Mouse (Mus musculus): ENCODE results near the gene Itgb3. TPM values are rescaled to one million over a fixed set of nuclear protein-coding genes. Genes with fewer than 3 reads are reported as not detected.
A peak's percentile ranks its signal among the peaks of the same experiment; 100 is the strongest.
"Not testable (repeated sequence)": the region's sequence is repeated elsewhere in the genome, so short reads cannot be mapped to it uniquely, and the experiment has no call there.

Gene Itgb3
- polyA plus RNA-seq, 1 experiment from 2014 or later, result 2.6 TPM

- Histone ChIP-seq H3K36me3 (ENCODE audit: control insufficient read depth, insufficient read depth, low read length) (no peaks in the 10 kb centered on the region), H3K4me1 (ENCODE audit: control insufficient read depth, insufficient read depth, low read length) (peaks cover 4% of the 10 kb centered on the region; the same call in 1 of the 2 replicates), H3K4me2 (ENCODE audit: low read depth, low read length) (no peak overlapping the region), H3K9ac (ENCODE audit: low read depth, low read length) (no peak overlapping the region), H3K27ac (replicated peaks; ENCODE audit: low read depth, low read length) (no peak overlapping the region), H3K27me3 (replicated peaks; ENCODE audit: control insufficient read depth, insufficient read depth, low read length) (peaks cover 6% of the 10 kb centered on the region; the same call in 1 of the 2 replicates), H3K4me3 (ENCODE audit: low read depth, low read length) (no peak overlapping the region), H3K9me3 (ENCODE audit: control insufficient read depth, low read length) (peaks cover 4% of the 10 kb centered on the region; the same call in 1 of the 2 replicates)
- ATAC-seq (ENCODE audit: low read depth) (no peak), DNase-seq (ENCODE audit: low spot score) (no peak)
- WGBS, result 76% methylated on average over 9 of the region's 9 CpGs
These were observed 40.1 kb upstream of the Itgb3 start for GRCm38 (mm10) chr11:104567736-104568135.

GRCm38 (mm10) chr11:104568326-104568725 lies 39.5 kb upstream of the Itgb3 start:
- no peak overlapping the region for H3K9ac ChIP-seq (ENCODE audit: low read depth, low read length)
- no peak overlapping the region for H3K4me2 ChIP-seq (ENCODE audit: low read depth, low read length)
- H3K9me3 ChIP-seq (ENCODE audit: control insufficient read depth, low read length), result peaks cover 4% of the 10 kb centered on the region; the same call in 1 of the 2 replicates
- no peak overlapping the region for H3K4me3 ChIP-seq (ENCODE audit: low read depth, low read length)
- no peak for ATAC-seq (ENCODE audit: low read depth)
- WGBS, result 93% methylated on average over 4 of the region's 4 CpGs
- no peak for DNase-seq (ENCODE audit: low spot score)
- H3K4me1 ChIP-seq (ENCODE audit: control insufficient read depth, insufficient read depth, low read length), result peaks cover 4% of the 10 kb centered on the region; the same call in 1 of the 2 replicates
- H3K27me3 ChIP-seq (replicated peaks; ENCODE audit: control insufficient read depth, insufficient read depth, low read length), result peaks cover 6% of the 10 kb centered on the region; the same call in 1 of the 2 replicates
- H3K27ac ChIP-seq (replicated peaks; ENCODE audit: low read depth, low read length), result no peak overlapping the region
- H3K36me3 ChIP-seq (ENCODE audit: control insufficient read depth, insufficient read depth, low read length), result no peaks in the 10 kb centered on the region

GRCm38 (mm10) chr11:104570515-104570914 lies 37.3 kb upstream of the Itgb3 start:
- not testable (repeated sequence) for H3K9ac ChIP-seq (ENCODE audit: low read depth, low read length); H3K9me3 ChIP-seq (ENCODE audit: control insufficient read depth, low read length); DNase-seq (ENCODE audit: low spot score); H3K27ac ChIP-seq (replicated peaks; ENCODE audit: low read depth, low read length); ATAC-seq (ENCODE audit: low read depth); H3K4me2 ChIP-seq (ENCODE audit: low read depth, low read length); H3K4me1 ChIP-seq (ENCODE audit: control insufficient read depth, insufficient read depth, low read length); H3K4me3 ChIP-seq (ENCODE audit: low read depth, low read length); H3K27me3 ChIP-seq (replicated peaks; ENCODE audit: control insufficient read depth, insufficient read depth, low read length); H3K36me3 ChIP-seq (ENCODE audit: control insufficient read depth, insufficient read depth, low read length)
- 77% methylated on average over 8 of the region's 8 CpGs for WGBS

- WGBS, result 4% methylated on average over 28 of the region's 28 CpGs
- H3K4me1 ChIP-seq (ENCODE audit: control insufficient read depth, insufficient read depth, low read length); DNase-seq (ENCODE audit: low spot score); H3K27me3 ChIP-seq (replicated peaks; ENCODE audit: control insufficient read depth, insufficient read depth, low read length); H3K9me3 ChIP-seq (ENCODE audit: control insufficient read depth, low read length); H3K36me3 ChIP-seq (ENCODE audit: control insufficient read depth, insufficient read depth, low read length); H3K27ac ChIP-seq (replicated peaks; ENCODE audit: low read depth, low read length); ATAC-seq (ENCODE audit: low read depth): not testable (repeated sequence)
- H3K9ac ChIP-seq (ENCODE audit: low read depth, low read length), result peak overlapping the region; percentile 30; the same call in 1 of the 2 replicates
- peak overlapping the region; percentile 59 for H3K4me2 ChIP-seq (ENCODE audit: low read depth, low read length)
- peak overlapping the region; percentile 34 for H3K4me3 ChIP-seq (ENCODE audit: low read depth, low read length)
These were observed 36.4 kb upstream of the Itgb3 start for GRCm38 (mm10) chr11:104571373-104571772.

GRCm38 (mm10) chr11:104572091-104572490 lies 35.7 kb upstream of the Itgb3 start:
- ATAC-seq (ENCODE audit: low read depth), result no peak
- H3K9me3 ChIP-seq (ENCODE audit: control insufficient read depth, low read length), result peaks cover 4% of the 10 kb centered on the region; the same call in 1 of the 2 replicates
- H3K4me2 ChIP-seq (ENCODE audit: low read depth, low read length), result no peak overlapping the region
- no peak overlapping the region for H3K9ac ChIP-seq (ENCODE audit: low read depth, low read length)
- DNase-seq (ENCODE audit: low spot score), result no peak
- H3K27ac ChIP-seq (replicated peaks; ENCODE audit: low read depth, low read length), result no peak overlapping the region
- H3K4me3 ChIP-seq (ENCODE audit: low read depth, low read length), result no peak overlapping the region
- WGBS, result 43% methylated on average over 7 of the region's 7 CpGs
- H3K4me1 ChIP-seq (ENCODE audit: control insufficient read depth, insufficient read depth, low read length), result no peaks in the 10 kb centered on the region
- H3K36me3 ChIP-seq (ENCODE audit: control insufficient read depth, insufficient read depth, low read length), result no peaks in the 10 kb centered on the region
- peaks cover 6% of the 10 kb centered on the region; the same call in 1 of the 2 replicates for H3K27me3 ChIP-seq (replicated peaks; ENCODE audit: control insufficient read depth, insufficient read depth, low read length)

GRCm38 (mm10) chr11:104572566-104572965 lies 35.2 kb upstream of the Itgb3 start:
- Histone ChIP-seq H3K4me1 (ENCODE audit: control insufficient read depth, insufficient read depth, low read length) (no peaks in the 10 kb centered on the region), H3K27ac (replicated peaks; ENCODE audit: low read depth, low read length) (no peak overlapping the region), H3K4me2 (ENCODE audit: low read depth, low read length) (no peak overlapping the region), H3K9me3 (ENCODE audit: control insufficient read depth, low read length) (peaks cover 4% of the 10 kb centered on the region; the same call in 1 of the 2 replicates), H3K9ac (ENCODE audit: low read depth, low read length) (no peak overlapping the region), H3K36me3 (ENCODE audit: control insufficient read depth, insufficient read depth, low read length) (no peaks in the 10 kb centered on the region), H3K27me3 (replicated peaks; ENCODE audit: control insufficient read depth, insufficient read depth, low read length) (peaks cover 6% of the 10 kb centered on the region; the same call in 1 of the 2 replicates), H3K4me3 (ENCODE audit: low read depth, low read length) (no peak overlapping the region)
- 56% methylated on average over 2 of the region's 2 CpGs for WGBS
- ATAC-seq (ENCODE audit: low read depth) (no peak), DNase-seq (ENCODE audit: low spot score) (no peak)

- Histone ChIP-seq H3K27me3 (replicated peaks; ENCODE audit: control insufficient read depth, insufficient read depth, low read length) (peaks cover 4% of the 10 kb centered on the region; the same call in 1 of the 2 replicates), H3K4me2 (ENCODE audit: low read depth, low read length) (no peak overlapping the region), H3K4me3 (ENCODE audit: low read depth, low read length) (no peak overlapping the region), H3K27ac (replicated peaks; ENCODE audit: low read depth, low read length) (0 out of 2 replicates have a peak overlapping the region, but pooled peaks have one; percentile 23), H3K9me3 (ENCODE audit: control insufficient read depth, low read length) (no peaks in the 10 kb centered on the region), H3K9ac (ENCODE audit: low read depth, low read length) (peak overlapping the region; percentile 45), H3K36me3 (ENCODE audit: control insufficient read depth, insufficient read depth, low read length) (no peaks in the 10 kb centered on the region), H3K4me1 (ENCODE audit: control insufficient read depth, insufficient read depth, low read length) (peaks cover 10% of the 10 kb centered on the region; the same call in 1 of the 2 replicates)
- 38% methylated on average over 9 of the region's 10 CpGs for WGBS
- ATAC-seq (ENCODE audit: low read depth) (peak; percentile 78), DNase-seq (ENCODE audit: low spot score) (peak; percentile 72)
These were observed 30.8 kb upstream of the Itgb3 start for GRCm38 (mm10) chr11:104576772-104577612.

- H3K27me3 ChIP-seq (replicated peaks; ENCODE audit: control insufficient read depth, insufficient read depth, low read length), result no peaks in the 10 kb centered on the region
- H3K27ac ChIP-seq (replicated peaks; ENCODE audit: low read depth, low read length), result no peak overlapping the region
- no peak overlapping the region for H3K4me3 ChIP-seq (ENCODE audit: low read depth, low read length)
- H3K36me3 ChIP-seq (ENCODE audit: control insufficient read depth, insufficient read depth, low read length), result no peaks in the 10 kb centered on the region
- H3K4me1 ChIP-seq (ENCODE audit: control insufficient read depth, insufficient read depth, low read length), result peaks cover 12% of the 10 kb centered on the region; the same call in 1 of the 2 replicates
- no peak overlapping the region for H3K9ac ChIP-seq (ENCODE audit: low read depth, low read length)
- 21% methylated on average over 5 of the region's 5 CpGs for WGBS
- ATAC-seq (ENCODE audit: low read depth) (no peak), DNase-seq (ENCODE audit: low spot score) (no peak)
- H3K9me3 ChIP-seq (ENCODE audit: control insufficient read depth, low read length), result no peaks in the 10 kb centered on the region
- H3K4me2 ChIP-seq (ENCODE audit: low read depth, low read length), result no peak overlapping the region
These were observed 29.7 kb upstream of the Itgb3 start for GRCm38 (mm10) chr11:104578074-104578473.
